Mouse (Mus musculus): ENCODE measurements at regions not wholly inside any gene's neighbourhood (a gene's known extent, or its start where the extent isn't known, plus 50 kb on each side); places are given as distances from the start of the nearest gene placed in this dataset.

DNA sequence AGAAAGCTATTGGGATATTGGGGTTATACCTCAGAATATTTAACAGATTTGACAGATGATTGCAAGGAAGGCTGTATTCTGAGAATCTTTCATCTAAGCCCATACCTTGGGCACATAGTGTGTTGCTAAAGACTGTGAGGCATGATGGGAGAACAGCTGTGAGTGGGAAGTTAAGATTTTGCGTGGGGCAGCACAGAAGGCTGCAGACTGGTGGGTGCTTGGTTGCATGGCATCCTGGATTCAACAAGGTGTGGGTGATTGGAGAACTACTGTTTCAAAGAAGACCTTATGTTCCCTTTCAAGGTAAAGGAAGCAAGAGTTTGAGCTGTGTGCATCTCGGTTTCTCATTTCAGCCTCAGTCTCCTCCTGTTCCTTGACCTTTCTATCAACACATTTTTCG, 584.8 kb downstream of the Sh2d4b start:
- in situ Hi-C loops (cut with MboI; ENCODE audit: low pct_unique_long_range_greater_than_20kb in 1 of 2, low sequenced_read_pairs in 2 of 2, unreplicated experiment in 1 of 2): loop anchor here in 1 of 2 experiments (25.0 kb wide), 1 partner anchor 704 kb away; the partner anchor contains the start of gene Fam213a

DNA sequence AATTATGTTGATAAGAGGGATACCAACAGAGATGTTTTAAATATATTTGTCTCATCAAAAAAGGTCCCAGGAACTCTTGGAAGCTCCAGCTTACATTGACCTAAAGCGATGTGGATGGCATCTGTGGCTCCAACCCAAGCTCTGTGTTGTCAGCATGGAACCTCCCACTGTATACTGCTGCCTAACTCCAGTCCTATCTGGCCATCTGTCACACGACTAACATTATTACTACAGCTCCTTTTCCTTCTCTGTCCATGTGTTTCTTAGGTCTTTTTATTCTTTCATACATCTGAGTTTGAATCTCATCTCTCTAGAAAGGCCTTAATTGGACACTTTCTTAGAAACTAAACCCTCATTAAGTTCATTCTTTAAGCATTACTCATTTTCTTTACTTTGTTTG, 613.9 kb downstream of the Sh2d4b start:
- in situ Hi-C loops (cut with MboI; ENCODE audit: low pct_unique_long_range_greater_than_20kb in 1 of 2, low sequenced_read_pairs in 2 of 2, unreplicated experiment in 1 of 2): no loop called here

DNA sequence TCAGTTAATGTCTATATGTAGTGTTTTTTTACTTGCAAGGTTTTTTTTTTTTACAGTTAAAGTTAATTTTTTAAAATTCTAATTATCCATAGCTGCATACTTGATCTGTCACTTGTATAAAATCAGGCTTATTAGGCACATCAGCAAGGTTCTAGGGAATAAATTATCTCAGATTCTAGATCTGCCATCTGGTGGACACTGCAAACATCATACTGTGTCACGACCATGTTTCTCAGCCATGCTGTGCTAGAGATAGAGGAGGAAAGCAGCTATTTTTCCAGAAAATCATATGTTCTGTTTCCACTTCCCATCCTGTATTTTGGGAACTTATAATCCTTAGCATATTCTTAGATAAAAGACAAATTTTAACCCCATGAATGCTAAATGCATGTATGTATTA, 617.7 kb downstream of the Sh2d4b start:
- in situ Hi-C loops (cut with MboI; ENCODE audit: low pct_unique_long_range_greater_than_20kb in 1 of 2, low sequenced_read_pairs in 2 of 2, unreplicated experiment in 1 of 2): no loop called here

DNA sequence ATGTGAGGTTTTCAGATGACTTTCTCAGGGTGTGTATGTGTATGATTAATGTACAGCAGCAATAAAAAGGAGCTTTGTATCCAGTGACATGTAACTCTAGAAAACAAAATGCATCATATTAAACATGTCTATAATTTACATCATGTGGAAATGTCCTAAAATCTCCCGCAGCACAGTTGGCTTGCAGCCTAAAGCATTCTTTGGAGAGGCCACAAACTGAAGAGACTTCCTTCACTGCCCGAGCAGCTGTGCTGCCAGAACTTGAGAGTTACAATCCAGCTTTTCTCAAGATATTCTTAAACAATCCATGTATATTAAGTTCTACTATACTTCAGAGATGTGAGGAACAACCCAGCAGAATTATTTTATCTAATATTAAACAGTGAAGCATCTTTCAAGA, 631.4 kb downstream of the Sh2d4b start:
- in situ Hi-C loops (cut with MboI; ENCODE audit: low pct_unique_long_range_greater_than_20kb in 1 of 2, low sequenced_read_pairs in 2 of 2, unreplicated experiment in 1 of 2): no loop called here

DNA sequence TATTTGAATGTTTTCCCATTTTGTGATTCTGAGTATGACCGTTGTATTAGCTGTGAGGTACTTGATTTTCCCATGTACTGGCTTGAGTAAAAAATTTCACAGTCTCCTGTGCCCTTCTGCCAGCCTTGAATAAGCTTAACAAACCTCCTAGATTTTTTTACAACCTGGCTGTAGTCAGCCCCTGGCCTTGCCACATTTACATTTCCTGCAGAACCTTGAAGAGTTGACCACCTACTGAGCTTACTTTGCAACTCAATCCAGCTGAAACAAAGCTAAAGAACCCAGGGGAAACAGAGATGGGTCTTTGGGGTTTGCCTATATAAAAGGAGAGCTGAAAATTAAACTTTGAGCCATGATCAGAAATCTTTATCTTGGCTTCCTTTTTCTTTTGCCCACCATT, 661.0 kb downstream of the Sh2d4b start:
- in situ Hi-C loops (cut with MboI; ENCODE audit: low pct_unique_long_range_greater_than_20kb in 1 of 2, low sequenced_read_pairs in 2 of 2, unreplicated experiment in 1 of 2): no loop called here

DNA sequence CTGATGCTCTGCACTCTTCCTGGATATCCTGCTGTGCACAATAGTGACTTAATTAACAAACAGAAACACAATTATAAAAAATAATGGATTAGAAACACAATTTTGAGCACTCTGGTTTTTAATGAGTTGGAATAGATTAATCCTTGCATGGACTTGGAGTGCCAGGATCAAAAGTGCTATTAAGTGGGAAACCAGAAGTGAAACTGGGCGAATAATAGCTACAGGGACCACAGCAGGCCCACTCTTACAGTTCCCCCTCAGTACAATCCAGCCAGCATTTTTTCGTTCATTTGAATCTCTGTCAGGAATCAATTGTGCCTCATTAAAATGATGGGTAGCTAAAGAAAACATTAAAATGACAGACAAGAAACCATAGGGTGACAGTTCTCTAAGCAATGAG, 668.7 kb downstream of the Sh2d4b start:
- in situ Hi-C loops (cut with MboI; ENCODE audit: low pct_unique_long_range_greater_than_20kb in 1 of 2, low sequenced_read_pairs in 2 of 2, unreplicated experiment in 1 of 2): no loop called here

All from mouse embryonic stem cell (cell line).